Mouse (Mus musculus) midbrain, embryonic 15.5 days (tissue): ENCODE measurements around the gene Dnah2. TPM values are rescaled to one million over a fixed set of nuclear protein-coding genes. Genes with fewer than 3 reads are reported as not detected.
"Not testable (repeated sequence)": the region's sequence is repeated elsewhere in the genome, so short reads cannot be mapped to it uniquely, and the experiment has no call there.

Experiments
- ATAC-seq: fragments of 200-750 bp; cut with Nextera tagmentation; replicated peaks from 2 replicates; pipeline ENCODE4 v1.8.0; 2017; ENCODE audit warnings: moderate TSS enrichment
- H3K27ac ChIP-seq: fragments of 300-500 bp; sonication (generic); 2 replicates; pipeline ENCODE4 v1.5.1; 2015; ENCODE audit warnings: mild to moderate bottlenecking, inconsistent platforms
- H3K27me3 ChIP-seq: fragments of 300-500 bp; sonication (generic); replicated peaks from 2 replicates; pipeline ENCODE4 v1.6.1; 2015; ENCODE audit warnings: inconsistent platforms
- H3K36me3 ChIP-seq: fragments of 300-500 bp; sonication (generic); replicated peaks from 2 replicates; pipeline ENCODE4 v1.6.1; 2015; ENCODE audit warnings: inconsistent platforms
- H3K4me1 ChIP-seq: fragments of 300-500 bp; sonication (generic); 2 replicates; pipeline ENCODE4 v1.6.1; 2015; ENCODE audit warnings: inconsistent platforms
- H3K4me2 ChIP-seq: fragments of 300-500 bp; sonication (generic); 2 replicates; pipeline ENCODE4 v1.6.1; 2015; ENCODE audit warnings: inconsistent platforms, mild to moderate bottlenecking, moderate library complexity
- H3K4me3 ChIP-seq: fragments of 300-500 bp; sonication (generic); 2 replicates; pipeline ENCODE4 v1.5.1; 2015; ENCODE audit warnings: mild to moderate bottlenecking, inconsistent platforms
- H3K9ac ChIP-seq: fragments of 300-500 bp; sonication (generic); 2 replicates; pipeline ENCODE4 v1.6.1; 2015; ENCODE audit warnings: mild to moderate bottlenecking, inconsistent platforms
- H3K9me3 ChIP-seq: fragments of 300-500 bp; sonication (generic); 2 replicates; pipeline ENCODE4 v1.6.1; 2016; ENCODE audit warnings: inconsistent platforms
- WGBS: fragments of 180-500 bp; shearing (Covaris S2); methylation state at CpG from one replicate; pipeline ENCODE4 v1.1.7; 2015; ENCODE audit warnings: mixed read lengths; 5-methylcytosine and 5-hydroxymethylcytosine counted together
- polyA plus RNA-seq: library from polyadenylated mRNA; unstranded; fragments of >200 nt; fragmentation: Nextera tagmentation; extraction: Ambion mirVana; gene quantifications from 2 replicates; pipeline ENCODE4 v1.2.1, GENCODE M21; 2015

Gene Dnah2
- polyA plus RNA-seq, 1 experiment from 2014 or later, result 5.7 TPM

DNA sequence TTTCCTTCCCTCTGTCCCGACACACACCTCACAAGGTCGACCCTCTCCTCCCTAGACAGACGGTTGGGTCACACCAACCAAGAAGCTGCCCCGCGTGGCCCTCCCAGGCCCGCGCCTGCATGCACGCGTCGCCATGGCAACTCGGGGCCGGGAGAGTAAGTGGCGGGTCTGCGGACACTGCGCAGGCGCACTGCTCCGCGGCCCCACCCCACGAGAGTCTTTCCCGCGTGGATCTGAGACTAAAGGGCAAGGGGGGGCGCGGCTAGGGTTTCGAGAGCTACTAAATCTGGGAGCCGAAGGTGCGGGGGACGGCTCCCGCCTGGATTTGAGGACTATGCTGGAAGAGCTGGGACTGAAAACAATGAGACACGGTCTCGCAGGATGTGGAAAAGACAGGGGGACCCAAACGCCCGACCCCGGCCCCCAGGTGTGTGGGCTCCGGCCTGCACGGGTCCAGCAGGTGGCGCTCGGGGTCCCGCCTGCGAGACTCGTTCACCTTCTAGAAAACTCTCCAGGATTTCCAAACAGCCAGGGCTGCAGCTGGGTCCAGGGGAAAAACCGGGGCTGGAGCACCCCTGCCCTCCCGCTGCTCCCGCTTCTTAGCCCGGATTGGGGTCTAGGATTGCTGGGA is 2.4 kb downstream of the Dnah2 start:
- Histone ChIP-seq H3K27ac (peak overlapping the region; percentile 96), H3K4me3 (peak overlapping the region; percentile 44), H3K4me2 (peak overlapping the region; percentile 79), H3K4me1 (peaks cover 69% of the 10 kb centered on the region), H3K9ac (peak overlapping the region; percentile 43), H3K9me3 (no peaks in the 10 kb centered on the region), H3K36me3 (no peaks in the 10 kb centered on the region), H3K27me3 (no peaks in the 10 kb centered on the region)
- under 1% methylated on average over 44 of the region's 44 CpGs for whole genome bisulfite sequencing
- ATAC-seq, result peak; percentile 74

- no peaks in the 10 kb centered on the region for H3K9me3 ChIP-seq
- 8% methylated on average over 7 of the region's 7 CpGs for WGBS
- H3K27ac ChIP-seq, result peak overlapping the region; percentile 96
- ATAC-seq, result 0 out of 2 replicates have a peak, but pooled peaks have one; percentile 8
- H3K9ac ChIP-seq, result peak overlapping the region; percentile 43
- H3K4me1 ChIP-seq, result peaks cover 69% of the 10 kb centered on the region
- no peaks in the 10 kb centered on the region for H3K36me3 ChIP-seq
- peak overlapping the region; percentile 44 for H3K4me3 ChIP-seq
- H3K27me3 ChIP-seq, result no peaks in the 10 kb centered on the region
- peak overlapping the region; percentile 79 for H3K4me2 ChIP-seq
Observed at GRCm38 (mm10) chr11:69545957-69546356, 3.0 kb downstream of the Dnah2 start.

GRCm38 (mm10) chr11:69543598-69543997 is 5.3 kb downstream of the Dnah2 start:
- H3K27ac ChIP-seq, result peak overlapping the region; percentile 71
- H3K4me1 ChIP-seq, result peaks cover 58% of the 10 kb centered on the region
- WGBS, result 6% methylated on average over 3 of the region's 3 CpGs
- H3K4me2 ChIP-seq, result peak overlapping the region; percentile 10; the same call in 1 of the 2 replicates
- H3K27me3 ChIP-seq, result no peaks in the 10 kb centered on the region
- H3K4me3 ChIP-seq, result no peak overlapping the region
- ATAC-seq, result no peak
- no peaks in the 10 kb centered on the region for H3K9me3 ChIP-seq
- no peak overlapping the region for H3K9ac ChIP-seq
- no peaks in the 10 kb centered on the region for H3K36me3 ChIP-seq

- not testable (repeated sequence) for ATAC-seq, H3K9ac ChIP-seq, H3K4me3 ChIP-seq, H3K9me3 ChIP-seq, H3K27me3 ChIP-seq, H3K36me3 ChIP-seq, H3K27ac ChIP-seq, H3K4me2 ChIP-seq
- 77% methylated on average over 3 of the region's 3 CpGs for WGBS
- H3K4me1 ChIP-seq, result peaks cover 39% of the 10 kb centered on the region
Observed at GRCm38 (mm10) chr11:69541741-69542140, 7.2 kb downstream of the Dnah2 start.

GRCm38 (mm10) chr11:69540700-69541099 is 8.2 kb downstream of the Dnah2 start:
- Histone ChIP-seq H3K9ac (no peak overlapping the region), H3K27ac (no peak overlapping the region), H3K4me1 (peaks cover 29% of the 10 kb centered on the region), H3K4me2 (no peak overlapping the region), H3K9me3 (no peaks in the 10 kb centered on the region), H3K4me3 (no peak overlapping the region), H3K27me3 (no peaks in the 10 kb centered on the region), H3K36me3 (no peaks in the 10 kb centered on the region)
- 100% methylated on average over 2 of the region's 2 CpGs for WGBS
- no peak for ATAC-seq

- Histone ChIP-seq H3K9ac (no peak overlapping the region), H3K27me3 (no peaks in the 10 kb centered on the region), H3K4me1 (no peaks in the 10 kb centered on the region), H3K36me3 (no peaks in the 10 kb centered on the region), H3K9me3 (no peaks in the 10 kb centered on the region), H3K4me2 (no peak overlapping the region), H3K4me3 (no peak overlapping the region), H3K27ac (no peak overlapping the region)
- WGBS, result 80% methylated on average over 1 of the region's 1 CpGs
- ATAC-seq, result no peak
Observed at GRCm38 (mm10) chr11:69534990-69535389, 13.9 kb downstream of the Dnah2 start.

DNA sequence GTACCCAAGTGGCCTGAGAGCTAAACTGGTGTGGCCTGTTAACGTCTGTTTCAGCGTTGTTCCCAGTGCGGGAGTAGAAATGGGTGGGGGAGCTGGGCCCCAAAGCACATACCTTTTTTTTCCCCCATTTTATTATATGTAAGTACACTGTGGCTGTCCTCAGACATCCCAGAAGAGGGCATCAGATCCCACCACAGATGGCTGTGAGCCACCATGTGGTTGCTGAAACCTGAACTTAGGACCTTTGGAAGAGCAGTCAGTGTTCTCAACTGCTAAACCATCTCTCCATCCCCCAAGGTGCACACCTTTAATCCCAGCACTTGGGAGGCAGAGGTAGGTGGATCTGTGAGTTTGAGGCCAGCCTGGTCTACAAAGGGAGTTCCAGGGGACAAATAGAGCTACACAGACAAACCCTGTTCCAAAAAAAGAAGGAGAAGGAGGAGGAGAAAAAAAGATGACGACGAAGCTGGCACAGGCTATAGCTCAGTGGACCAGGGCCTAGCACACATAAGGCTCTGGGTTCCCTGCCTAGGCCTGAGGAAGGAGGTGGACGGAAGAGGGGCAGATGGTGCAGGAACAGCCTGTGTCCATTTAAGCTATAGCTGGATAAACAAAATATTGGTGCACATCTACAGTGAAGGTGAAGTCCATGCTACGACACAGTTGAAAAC is 16.3 kb downstream of the Dnah2 start:
- Histone ChIP-seq H3K4me3 (no peak overlapping the region), H3K27me3 (no peaks in the 10 kb centered on the region), H3K9me3 (no peaks in the 10 kb centered on the region), H3K4me2 (no peak overlapping the region), H3K36me3 (no peaks in the 10 kb centered on the region), H3K9ac (no peak overlapping the region), H3K27ac (no peak overlapping the region), H3K4me1 (peaks cover 5% of the 10 kb centered on the region)
- no peak for ATAC-seq
- WGBS, result 87% methylated on average over 7 of the region's 7 CpGs

- not testable (repeated sequence) for ATAC-seq
Observed at GRCm38 (mm10) chr11:69530755-69531154, 18.2 kb downstream of the Dnah2 start.

GRCm38 (mm10) chr11:69530281-69530680 is 18.6 kb downstream of the Dnah2 start:
- not testable (repeated sequence) for H3K27ac ChIP-seq, H3K9me3 ChIP-seq, H3K4me2 ChIP-seq, H3K4me3 ChIP-seq, ATAC-seq, H3K36me3 ChIP-seq, H3K9ac ChIP-seq, H3K27me3 ChIP-seq
- H3K4me1 ChIP-seq, result peaks cover 23% of the 10 kb centered on the region
- WGBS, result 94% methylated on average over 3 of the region's 3 CpGs

More at GRCm38 (mm10) chr11:69530755-69531154, 18.2 kb downstream of the Dnah2 start:
- H3K4me1 ChIP-seq, result peaks cover 23% of the 10 kb centered on the region
- not testable (repeated sequence) for H3K27ac ChIP-seq, H3K9me3 ChIP-seq, H3K36me3 ChIP-seq, H3K4me2 ChIP-seq, H3K9ac ChIP-seq, H3K27me3 ChIP-seq, H3K4me3 ChIP-seq
- 87% methylated on average over 6 of the region's 6 CpGs for WGBS

DNA sequence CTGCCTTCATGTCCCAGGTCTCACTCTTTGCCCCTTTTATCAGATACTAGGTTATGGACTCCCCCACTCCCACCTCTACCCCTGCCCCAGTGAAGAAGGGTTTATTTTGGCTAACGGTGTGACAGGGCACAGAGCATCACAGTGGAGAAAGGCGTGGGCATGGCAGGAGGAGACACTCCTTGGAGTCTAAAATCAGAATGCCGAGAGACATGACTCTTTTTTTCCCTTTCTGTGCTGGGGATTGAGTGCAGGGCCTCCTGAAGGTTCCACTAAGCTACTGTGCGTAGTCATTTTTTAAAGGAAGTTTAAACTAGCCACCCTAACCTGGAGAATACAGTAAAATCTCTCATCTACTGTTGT is 20.9 kb downstream of the Dnah2 start:
- H3K36me3 ChIP-seq, result no peaks in the 10 kb centered on the region
- H3K4me2 ChIP-seq, result peak overlapping the region; percentile 53
- H3K9me3 ChIP-seq, result no peaks in the 10 kb centered on the region
- 66% methylated on average over 4 of the region's 4 CpGs for WGBS
- H3K27me3 ChIP-seq, result no peaks in the 10 kb centered on the region
- no peak overlapping the region; the same call in 1 of the 2 replicates for H3K9ac ChIP-seq
- peak overlapping the region; percentile 97 for H3K27ac ChIP-seq
- 0 out of 2 replicates have a peak, but pooled peaks have one; percentile 29 for ATAC-seq
- H3K4me1 ChIP-seq, result peaks cover 23% of the 10 kb centered on the region
- H3K4me3 ChIP-seq, result no peak overlapping the region

DNA sequence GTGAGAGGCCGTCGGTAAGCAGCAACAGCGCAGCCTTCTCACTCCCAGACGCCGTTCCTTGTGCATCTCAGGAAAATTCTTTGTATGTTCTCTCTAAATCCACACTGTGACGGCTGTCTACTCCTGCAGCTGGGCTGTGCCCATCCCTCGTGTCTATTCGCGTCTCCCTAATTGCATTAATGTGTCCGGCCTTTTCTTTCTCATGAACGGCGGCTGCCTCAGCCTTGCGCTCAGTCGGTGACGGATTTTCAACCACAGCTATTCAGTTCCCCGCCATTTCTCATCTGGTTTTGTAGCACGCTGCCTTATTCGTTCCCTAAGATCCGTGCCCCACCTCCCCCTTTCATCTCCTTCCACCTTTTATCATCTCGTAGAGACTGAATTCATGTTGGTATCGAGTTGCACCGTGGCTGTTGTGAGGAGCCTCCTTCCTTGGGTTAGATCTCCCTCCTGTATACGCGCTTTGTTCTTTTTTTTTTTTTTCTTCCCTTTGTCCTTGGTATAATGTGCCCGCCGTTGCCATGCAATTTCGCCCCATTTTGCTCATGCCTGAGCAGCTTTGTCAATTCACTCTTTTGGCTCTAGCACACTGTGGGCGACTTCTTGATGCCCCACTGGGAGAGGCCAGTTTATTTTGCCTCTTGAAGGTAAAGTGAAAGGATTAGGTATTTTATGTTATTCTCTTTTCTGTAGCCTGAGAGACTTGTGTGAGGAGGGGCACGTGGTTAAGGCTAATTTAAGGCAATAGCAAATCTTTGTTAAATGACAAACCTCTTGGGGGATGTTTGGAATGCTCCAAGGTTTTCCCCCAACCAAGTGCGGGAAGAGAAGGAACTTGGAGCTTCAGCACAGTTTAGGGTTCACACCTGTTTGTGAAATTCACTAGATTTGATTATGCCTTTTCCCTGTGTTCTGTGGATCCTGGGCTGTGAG is 21.5 kb downstream of the Dnah2 start:
- Histone ChIP-seq H3K9me3 (no peaks in the 10 kb centered on the region), H3K4me3 (peak overlapping the region; percentile 23), H3K27ac (peak overlapping the region; percentile 97), H3K9ac (peak overlapping the region; percentile 48), H3K27me3 (no peaks in the 10 kb centered on the region), H3K4me1 (peaks cover 23% of the 10 kb centered on the region), H3K36me3 (no peaks in the 10 kb centered on the region), H3K4me2 (peak overlapping the region; percentile 53)
- WGBS, result 2% methylated on average over 30 of the region's 30 CpGs
- peak; percentile 76 for ATAC-seq

DNA sequence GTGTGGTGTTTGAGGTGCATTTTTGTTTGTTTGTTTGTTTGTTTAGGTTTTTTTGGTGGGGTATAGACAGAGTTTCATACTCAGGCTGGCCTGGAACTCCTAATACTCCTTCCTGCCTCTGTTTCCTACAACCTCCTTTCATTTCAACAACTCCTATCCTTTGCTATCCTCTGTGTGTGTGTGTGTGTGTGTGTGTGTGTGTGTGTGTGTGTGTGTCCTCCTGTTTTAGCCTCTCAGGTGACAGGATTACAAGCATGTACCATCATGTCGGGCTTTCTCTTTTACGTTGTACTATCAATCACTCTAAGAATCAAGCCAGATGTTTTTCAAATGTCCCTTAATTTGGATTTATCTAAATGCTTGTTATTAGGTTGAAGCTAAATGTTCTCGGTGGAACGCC is 22.3 kb downstream of the Dnah2 start:
- H3K4me3 ChIP-seq, result peak overlapping the region; percentile 23
- ATAC-seq, result 0 out of 2 replicates have a peak, but pooled peaks have one; percentile 43

More for the DNA sequence above, 22.3 kb downstream of the Dnah2 start:
- Histone ChIP-seq H3K27me3 (no peaks in the 10 kb centered on the region), H3K9me3 (no peaks in the 10 kb centered on the region), H3K4me1 (peaks cover 23% of the 10 kb centered on the region), H3K4me2 (peak overlapping the region; percentile 53), H3K9ac (peak overlapping the region; percentile 48; the same call in 1 of the 2 replicates), H3K36me3 (no peaks in the 10 kb centered on the region), H3K27ac (peak overlapping the region; percentile 97)
- 15% methylated on average over 4 of the region's 4 CpGs for WGBS
